Mouse (Mus musculus): ENCODE measurements around the gene Gsc2.
A peak's percentile ranks its signal among the peaks of the same experiment; 100 is the strongest.

Gsc2 gene

DNA sequence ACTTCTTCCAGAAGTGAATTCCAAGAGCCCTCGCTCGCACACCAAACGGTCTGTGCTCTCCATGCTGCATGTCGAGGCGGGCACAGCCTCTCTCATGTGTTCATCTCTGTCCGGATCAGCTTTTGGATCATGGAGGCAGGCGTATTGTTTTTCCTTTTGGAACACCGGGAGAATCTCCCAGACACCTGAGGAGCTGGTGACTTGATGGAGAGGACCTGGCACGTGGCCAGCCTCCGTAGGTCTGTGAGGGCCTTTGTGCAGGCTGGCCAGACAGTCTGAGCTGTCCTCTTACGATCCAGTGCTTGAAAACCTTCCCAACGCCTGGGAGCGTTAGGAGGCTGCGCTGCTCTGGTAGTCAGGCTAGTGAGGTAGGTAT is 7.3 kb upstream of the Gsc2 start:
- DNase-seq (ENCODE audit: low read depth, low spot score): no peak

- peak; percentile 99 for DNase-seq (ENCODE audit: low read depth, low spot score)
These were observed 6.7 kb upstream of the Gsc2 start for GRCm38 (mm10) chr16:17921325-17922162.

DNA sequence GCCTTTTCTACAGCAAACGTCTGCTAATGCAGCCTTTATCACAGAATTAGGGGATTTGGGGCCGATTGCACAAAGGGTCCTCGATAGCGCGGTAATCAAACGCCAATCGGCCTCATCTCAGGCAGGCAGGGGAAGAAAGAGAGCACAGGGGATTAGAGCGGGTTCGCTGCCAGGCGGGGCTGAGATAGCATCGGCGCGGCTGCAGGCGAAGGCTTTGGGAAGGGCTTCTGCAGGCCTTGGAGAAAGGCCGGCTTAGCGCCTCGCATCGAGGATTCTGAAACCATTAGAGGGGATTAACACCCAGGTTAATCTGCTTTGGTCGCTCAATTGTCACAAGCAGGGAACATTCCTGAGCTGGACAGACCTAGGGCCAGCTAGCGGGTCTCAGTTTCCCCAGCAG is 5.7 kb upstream of the Gsc2 start:
- DNase-seq (ENCODE audit: low read depth, low spot score): no peak

DNA sequence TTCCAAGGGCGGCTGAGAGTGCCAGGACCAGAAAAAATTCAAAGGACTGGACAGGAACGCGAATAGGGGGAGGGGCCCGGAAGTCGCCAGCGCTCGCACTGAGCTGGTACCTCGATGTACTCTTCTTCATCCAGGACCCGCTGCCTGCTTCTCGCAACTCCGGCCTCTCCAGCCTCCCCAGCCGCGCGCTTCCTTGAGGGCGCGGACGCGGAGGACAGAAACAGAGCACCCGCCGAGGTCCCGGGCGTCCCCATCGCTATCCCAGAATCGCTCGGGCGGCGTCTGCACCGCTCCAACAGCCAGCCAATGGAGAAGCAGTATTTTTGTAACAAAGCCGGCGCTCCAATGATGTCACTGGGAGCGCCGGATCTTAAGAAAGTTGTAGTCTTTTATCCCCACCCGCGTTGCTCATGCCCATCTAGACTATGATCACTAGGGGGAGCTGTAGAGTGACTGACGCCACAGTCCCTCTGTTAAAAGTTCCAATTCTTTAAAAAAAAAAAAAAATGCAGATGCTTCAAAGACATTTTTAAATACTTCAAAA is 3.7 kb downstream of the Gsc2 start, which contains the start of gene Ess2:
Ess2 (minus strand) TSS at position 297 of the 544 bp plus-strand sequence.
- peak; percentile 96 for DNase-seq (ENCODE audit: low read depth, low spot score)

GRCm38 (mm10) chr16:17898462-17898861 is 16.4 kb downstream of the Gsc2 start, which contains the start of the genes Dgcr2 and Tssk2:
TSS of gene Dgcr2 (minus strand) at chr16:17898562.
TSS of gene Tssk2 (plus strand) at chr16:17898637.
- DNase-seq (ENCODE audit: low read depth, low spot score): no peak

GRCm38 (mm10) chr16:17896091-17896490 is 18.8 kb downstream of the Gsc2 start:
- no peak for DNase-seq (ENCODE audit: low read depth, low spot score)

GRCm38 (mm10) chr16:17893923-17894322 is 20.9 kb downstream of the Gsc2 start, which contains the start of gene Tssk1:
TSS of gene Tssk1 (plus strand) at chr16:17894223.
- DNase-seq (ENCODE audit: low read depth, low spot score): no peak

- DNase-seq (ENCODE audit: low read depth, low spot score): no peak
These were observed 22.3 kb downstream of the Gsc2 start for GRCm38 (mm10) chr16:17892606-17893005.

DNA sequence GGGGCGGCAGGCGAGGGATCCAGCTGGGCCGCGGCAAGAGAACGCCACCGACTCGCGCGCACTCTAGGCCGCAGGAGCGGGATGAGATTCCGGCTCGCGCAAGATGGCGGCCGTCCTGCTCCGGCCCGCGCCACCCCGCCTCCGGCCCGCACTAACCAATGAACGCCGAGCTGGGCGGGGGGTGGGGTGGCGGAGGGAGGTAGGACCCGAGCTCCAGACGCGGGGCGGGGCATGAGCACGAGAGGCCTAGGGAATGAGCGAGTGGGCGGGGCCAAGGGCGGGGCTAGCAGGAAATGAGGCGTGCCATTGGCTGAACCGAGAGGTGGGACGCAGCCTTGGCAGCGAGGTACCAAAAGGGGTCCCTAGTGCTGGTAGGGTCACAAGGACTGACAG is 23.3 kb downstream of the Gsc2 start, which contains the start of gene Gm20518:
Gm20518 (minus strand) TSS at position 105 of the 393 bp plus-strand sequence.
- DNase-seq (ENCODE audit: low read depth, low spot score): peak; percentile 99

GRCm38 (mm10) chr16:17890917-17891566 is 23.8 kb downstream of the Gsc2 start:
- no peak for DNase-seq (ENCODE audit: low read depth, low spot score)

DNA sequence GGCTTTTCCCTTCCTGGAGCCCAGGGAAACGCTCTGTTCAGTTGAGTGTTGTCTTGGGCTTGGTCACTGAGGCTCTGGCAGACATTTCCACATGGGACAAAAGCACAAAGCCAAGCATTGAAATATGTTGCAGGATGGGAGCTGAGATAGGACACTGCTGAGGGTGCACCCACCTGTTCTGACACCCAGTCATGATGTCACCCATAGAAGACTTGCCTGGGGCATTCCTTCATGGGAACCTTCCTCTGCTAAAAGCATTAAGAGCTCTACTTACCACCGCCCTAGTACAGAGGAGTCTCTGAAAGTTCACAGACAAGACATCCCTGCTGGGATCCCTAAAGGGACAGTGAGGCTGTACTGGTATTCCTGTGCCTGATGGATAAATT is 24.5 kb downstream of the Gsc2 start:
- DNase-seq (ENCODE audit: low read depth, low spot score): no peak

- no peak for DNase-seq (ENCODE audit: low read depth, low spot score)
These were observed 25.0 kb downstream of the Gsc2 start for GRCm38 (mm10) chr16:17889689-17890341.

GRCm38 (mm10) chr16:17884116-17884515 is 30.7 kb downstream of the Gsc2 start:
- no peak for DNase-seq (ENCODE audit: low read depth, low spot score)

- no peak for DNase-seq (ENCODE audit: low read depth, low spot score)
These were observed 32.7 kb downstream of the Gsc2 start for GRCm38 (mm10) chr16:17882196-17882595.

- DNase-seq (ENCODE audit: low read depth, low spot score): no peak
These were observed 35.3 kb downstream of the Gsc2 start for GRCm38 (mm10) chr16:17879571-17879970.

DNA sequence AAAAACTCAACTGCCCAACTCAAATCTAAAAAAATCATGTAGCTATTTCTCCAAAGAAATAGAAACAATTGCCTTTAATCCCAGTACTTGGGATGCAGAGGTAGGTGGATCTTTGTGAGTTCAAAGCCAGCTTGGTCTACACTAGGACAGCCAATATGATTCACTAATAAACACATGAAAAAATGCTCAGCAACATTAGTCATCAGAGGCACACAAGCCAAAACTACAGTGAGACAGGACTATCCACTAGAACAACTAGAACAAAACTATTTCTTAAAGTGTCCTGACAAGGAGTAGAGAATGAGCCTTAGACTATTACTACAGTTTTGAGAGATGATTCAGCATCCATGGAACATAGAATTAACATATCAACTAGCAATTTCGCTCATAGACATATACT is 38.8 kb downstream of the Gsc2 start:
- no peak for DNase-seq (ENCODE audit: low read depth, low spot score)

DNA sequence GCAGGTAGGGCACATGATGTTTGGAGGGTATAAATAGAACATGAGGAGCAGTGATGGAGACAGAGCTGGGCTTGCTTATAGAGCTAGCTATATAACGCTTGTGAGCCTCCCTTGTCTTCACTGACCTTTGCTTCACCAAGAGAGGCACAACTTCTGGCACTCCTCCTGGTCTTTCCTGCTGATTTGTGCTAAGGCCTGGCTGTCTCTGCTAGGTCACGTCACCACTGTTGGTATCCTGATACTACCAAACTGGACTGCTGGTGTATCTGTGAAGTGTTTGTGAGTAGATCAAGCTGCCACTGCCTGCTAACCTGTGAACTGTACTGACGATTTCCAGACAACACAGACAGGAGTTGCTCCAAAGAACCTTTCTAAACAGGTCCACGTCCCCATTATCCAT is 39.7 kb downstream of the Gsc2 start:
- no peak for DNase-seq (ENCODE audit: low read depth, low spot score)

GRCm38 (mm10) chr16:17872995-17873394 is 41.9 kb downstream of the Gsc2 start:
- DNase-seq (ENCODE audit: low read depth, low spot score): no peak

DNA sequence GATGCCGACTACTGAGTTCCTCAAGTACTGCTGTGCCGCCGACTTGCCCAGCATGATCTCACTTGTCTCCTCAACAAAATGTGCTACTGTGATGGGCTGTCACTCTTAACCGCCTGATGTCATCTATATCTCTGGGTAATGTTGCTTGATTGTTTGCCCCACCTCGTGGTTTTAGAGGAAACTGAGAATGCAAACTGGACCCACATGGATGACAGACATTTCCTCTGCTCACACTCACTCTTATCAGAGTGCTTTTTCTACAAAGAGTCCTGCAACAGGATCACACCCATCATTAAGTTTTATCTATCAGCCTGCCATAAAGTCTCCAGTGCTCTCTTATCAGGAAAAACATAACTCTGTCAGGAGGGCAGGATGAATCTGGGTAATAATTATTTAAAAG is 43.6 kb downstream of the Gsc2 start:
- no peak for DNase-seq (ENCODE audit: low read depth, low spot score)

DNA sequence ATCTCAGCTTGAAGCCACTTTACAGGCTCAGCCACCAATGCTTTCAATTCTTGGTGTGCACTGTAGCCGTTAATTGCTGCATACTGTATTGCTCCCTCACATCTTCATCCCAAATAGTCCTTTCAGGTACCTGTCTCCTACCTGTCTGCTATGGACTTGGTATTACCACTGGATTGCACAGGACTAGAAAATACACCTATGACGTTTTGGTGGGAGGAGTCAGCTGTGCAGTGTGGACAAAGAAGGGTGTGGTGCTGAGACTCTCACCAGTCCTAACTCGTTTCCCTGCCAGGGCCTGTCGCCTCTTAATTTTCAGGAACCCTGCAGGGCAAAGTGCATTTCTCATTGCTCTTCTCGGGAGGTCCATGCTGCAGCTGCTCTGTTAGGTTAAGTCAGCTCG is 49.1 kb downstream of the Gsc2 start:
- DNase-seq (ENCODE audit: low read depth, low spot score): no peak

DNA sequence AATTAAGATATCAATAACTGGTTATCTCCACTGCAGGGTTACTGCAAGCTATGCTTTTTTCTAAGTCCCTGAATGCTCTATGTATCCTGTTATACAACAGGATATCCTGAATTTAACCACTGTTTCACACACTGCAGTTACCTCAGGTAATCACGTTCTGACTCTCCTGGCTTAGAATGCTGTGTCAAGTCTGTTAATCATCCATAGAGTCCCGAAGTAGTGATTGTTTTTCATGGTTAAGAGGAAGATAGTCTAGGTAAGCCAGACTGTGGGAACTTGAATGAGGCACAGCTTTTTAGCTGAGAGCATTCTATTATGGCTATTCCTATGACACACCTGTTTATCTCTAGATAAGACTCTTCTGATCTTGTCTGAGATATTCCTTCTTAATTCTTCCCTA is 49.6 kb downstream of the Gsc2 start:
- no peak for DNase-seq (ENCODE audit: low read depth, low spot score)

Data from CD4-positive, CD25-positive, alpha-beta regulatory T cell, adult 2 months (primary cell).